In the genomic region with DNA sequence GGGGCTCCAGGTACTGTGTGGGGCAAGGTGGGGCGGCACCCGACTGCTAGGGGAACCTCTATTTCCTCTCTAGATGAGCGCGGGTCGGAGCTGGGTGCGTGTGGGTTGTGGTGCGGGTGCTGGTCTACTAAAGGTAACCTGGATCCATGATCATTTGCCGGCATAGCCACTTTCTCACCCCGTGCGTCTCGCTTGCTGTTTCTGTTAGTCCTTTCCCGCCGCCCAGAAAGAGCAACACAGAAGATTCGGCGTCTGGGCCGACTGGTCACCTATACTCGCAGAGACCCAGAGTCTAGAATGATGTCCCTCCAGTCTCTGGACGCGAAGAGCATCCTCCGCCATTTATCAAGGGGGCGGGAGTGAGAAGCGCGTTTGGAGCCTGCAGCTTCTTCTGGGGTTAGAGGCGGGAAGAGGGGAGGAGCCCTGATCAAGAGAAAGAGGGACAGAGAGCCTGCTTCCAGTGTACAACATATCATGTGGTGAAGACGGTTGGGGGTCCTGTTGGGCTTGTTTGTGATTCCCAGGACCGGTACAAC, we compare ENCODE assay signal across 8 mouse cellular contexts. TPM values are rescaled to one million over a fixed set of nuclear protein-coding genes. Genes with fewer than 3 reads are reported as not detected.
A peak's percentile ranks its signal among the peaks of the same experiment; 100 is the strongest.
DNase-seq lines count a peak whose midpoint lies in the region; ATAC-seq and TF ChIP-seq lines count a peak whose summit lies in the region.

A gene (minus strand): TSS at position 279 of the 536 bp plus-strand sequence.

- no peaks in the 10 kb centered on the region for H3K36me3 ChIP-seq in heart, adult 2 months (ENCODE audit: control insufficient read depth, insufficient read depth, low read length)
- H3K36me3 ChIP-seq in heart, embryonic 14.5 days (ENCODE audit: control insufficient read depth, insufficient read depth, low read length): no peaks in the 10 kb centered on the region
- H3K36me3 ChIP-seq in midbrain, embryonic 10.5 days: no peaks in the 10 kb centered on the region

- no peak within 1 kb of the TSS for H3K27ac ChIP-seq in heart, adult 2 months
- H3K27ac ChIP-seq in heart, embryonic 14.5 days (replicated peaks in 1 of 2; ENCODE audit: control insufficient read depth in 1 of 2, insufficient read depth in 1 of 2, low read depth in 2 of 2, low read length in 2 of 2): no peak within 1 kb of the TSS
- H3K27ac ChIP-seq in midbrain, embryonic 10.5 days (replicated peaks): peak within 1 kb of the TSS; percentile 46; the same call in 1 of the 2 replicates

- H3K4me1 ChIP-seq in heart, adult 2 months (ENCODE audit: control insufficient read depth, insufficient read depth, low read length): no peaks in the 10 kb centered on the region
- H3K4me1 ChIP-seq in heart, embryonic 14.5 days (ENCODE audit: control insufficient read depth in 2 of 2, insufficient read depth in 2 of 2, low read length in 2 of 2): peaks cover 2 to 4% of the 10 kb centered on the region in 2 experiments; a peak in 2 of 4 replicates
- H3K4me1 ChIP-seq in midbrain, embryonic 10.5 days: peaks cover 20% of the 10 kb centered on the region

- no peaks in the 10 kb centered on the region for H3K79me2 ChIP-seq in heart, adult 2 months (replicated peaks; ENCODE audit: control insufficient read depth, insufficient read depth, low read length)

- peak within 1 kb of the TSS; percentile 53 for H3K9ac ChIP-seq in heart, adult 2 months (ENCODE audit: low read depth, low read length)
- H3K9ac ChIP-seq in heart, embryonic 14.5 days (ENCODE audit: low read length): peak within 1 kb of the TSS; percentile 44

- TF ChIP-seq POLR2A in heart, adult 2 months (IDR thresholded peaks at IDR 0.05; ENCODE audit: insufficient read depth, low read depth, low read length): no peak

- no peak for ATAC-seq in heart, embryonic 14.5 days (ENCODE audit: insufficient number of reproducible peaks, insufficient read depth, low FRiP score, low read depth)

- intact Hi-C loops in heart, adult 2 months (cut with DNase I): no loop called here
- intact Hi-C loops in heart, postnatal 25 days (cut with DNase I): loop anchor here (5.0 kb wide), 1 partner anchor 130 kb away; no protein-coding TSS in a partner anchor

- WGBS in heart, adult 2 months: 2% methylated on average over 26 of the region's 26 CpGs
- WGBS in heart, embryonic 14.5 days: under 1% methylated on average over 26 of the region's 26 CpGs
- WGBS in midbrain, embryonic 10.5 days: under 1% methylated on average over 26 of the region's 26 CpGs

- H3K9me3 ChIP-seq in heart, embryonic 14.5 days (ENCODE audit: control insufficient read depth, low read length): no peaks in the 10 kb centered on the region
- H3K9me3 ChIP-seq in midbrain, embryonic 10.5 days (replicated peaks): no peaks in the 10 kb centered on the region

- no peak for TF ChIP-seq EP300 in heart, adult 2 months (IDR thresholded peaks at IDR 0.05; ENCODE audit: insufficient read depth, low read depth, low read length)

- peak within 1 kb of the TSS; percentile 55 for H3K4me3 ChIP-seq in heart, adult 2 months
- peak within 1 kb of the TSS; percentile 46 to 59 for H3K4me3 ChIP-seq in heart, embryonic 14.5 days (ENCODE audit: control insufficient read depth in 1 of 2, insufficient read depth in 1 of 2, low read depth in 1 of 2, low read length in 2 of 2)
- peak within 1 kb of the TSS; percentile 77 for H3K4me3 ChIP-seq in midbrain, embryonic 10.5 days

- peak within 1 kb of the TSS; percentile 98 for H3K4me2 ChIP-seq in heart, embryonic 14.5 days (ENCODE audit: low read length)

- peak; percentile 39 to 44 for DNase-seq in heart, adult 2 months
- no peak for DNase-seq in heart, postnatal 25 days (ENCODE audit: low spot score)
- DNase-seq in ZHBTc4 (ENCODE audit: low read depth, low spot score): peak; percentile 59
- no peak for DNase-seq in midbrain, embryonic 10.5 days (ENCODE audit: low spot score)
- no peak for DNase-seq in right cerebral cortex, postnatal 25 days
- no peak for DNase-seq in left cerebral cortex, adult 18-20 months (ENCODE audit: low spot score in 2 of 2)
- no peak for DNase-seq in cerebellum, adult 9-10 months

- peaks cover 6% of the 10 kb centered on the region; the same call in 1 of the 2 replicates for H3K27me3 ChIP-seq in heart, adult 2 months (ENCODE audit: control insufficient read depth, insufficient read depth, low read length)
- peaks cover 81% of the 10 kb centered on the region for H3K27me3 ChIP-seq in heart, embryonic 14.5 days (ENCODE audit: control insufficient read depth, insufficient read depth, low read length)
- peaks cover 85% of the 10 kb centered on the region for H3K27me3 ChIP-seq in midbrain, embryonic 10.5 days (ENCODE audit: low read depth, poor library complexity, severe bottlenecking)

- no peak for TF ChIP-seq CTCF in heart, adult 2 months (IDR thresholded peaks at IDR 0.05)

RNA-seq across cellular contexts. Expression of the gene that starts here (rescaled TPM):
- total RNA-seq in heart, adult 2 months (2021): 1 to 10 TPM; 2.7 to 5.8 TPM
- 2.8 and 6.0 TPM in 2 replicates for polyA plus RNA-seq in heart, adult 2 months (2012; rRNA removed)
- total RNA-seq in heart, postnatal 25 days (2021): 1 to 10 TPM; 6.9 to 8.1 TPM
- polyA plus RNA-seq in heart, embryonic 14.5 days (2014; fragmentation: Nextera tagmentation; extraction: Ambion mirVana): 0.27 and 0.80 TPM in 2 replicates
- 1.2 and 2.1 TPM in 2 replicates for polyA plus RNA-seq in midbrain, embryonic 10.5 days (2016; fragmentation: Nextera tagmentation; extraction: Ambion mirVana)
- total RNA-seq in left cerebral cortex, adult 18-20 months (2021): 1 to 10 TPM; 2.9 to 3.6 TPM

Comparison
In these comparisons a context has a peak if more than half of its experiments do, and no peak if none do; other contexts are left out.
1. DNase-seq: peak in heart, adult 2 months (2 of 2) and ZHBTc4 (single experiment); none in heart, postnatal 25 days (single experiment), midbrain, embryonic 10.5 days (single experiment), right cerebral cortex, postnatal 25 days (single experiment), left cerebral cortex, adult 18-20 months (0 of 2) and cerebellum, adult 9-10 months (single experiment).
2. Peak in every context shown above with its lines, with median percentiles within 50 percentile points of each other: H3K4me3 ChIP-seq.